Mouse (Mus musculus) forebrain, embryonic 16.5 days (tissue): ENCODE data around the gene Fndc5. TPM values are rescaled to one million over a fixed set of nuclear protein-coding genes. Genes with fewer than 3 reads are reported as not detected.

ENCODE experiments used
- ATAC-seq: fragments of 200-750 bp; cut with Nextera tagmentation; 2 replicates; pipeline ENCODE4 v1.8.0; 2017; ENCODE audit warnings: mild to moderate bottlenecking, moderate library complexity
- H3K27ac ChIP-seq: fragments of 300-500 bp; sonication (generic); 2 replicates; pipeline ENCODE4 v1.5.1; 2014; ENCODE audit warnings: low read length, control low read depth
- H3K27me3 ChIP-seq: fragments of 300-500 bp; sonication (generic); replicated peaks from 2 replicates; pipeline ENCODE4 v1.6.1; 2014; ENCODE audit warnings: low read length; ENCODE audit not compliant: control insufficient read depth, insufficient read depth
- H3K36me3 ChIP-seq: fragments of 300-500 bp; sonication (generic); 2 replicates; pipeline ENCODE4 v1.6.1; 2014; ENCODE audit not compliant: control insufficient read depth, insufficient read depth
- H3K4me1 ChIP-seq: fragments of 300-500 bp; sonication (generic); replicated peaks from 2 replicates; pipeline ENCODE4 v1.6.1; 2014; ENCODE audit warnings: low read length; ENCODE audit not compliant: control insufficient read depth, insufficient read depth
- H3K4me2 ChIP-seq: fragments of 300-500 bp; sonication (generic); 2 replicates; pipeline ENCODE4 v1.6.1; 2014; ENCODE audit warnings: mild to moderate bottlenecking, low read length, control low read depth
- H3K4me3 ChIP-seq: fragments of 300-500 bp; sonication (generic); replicated peaks from 2 replicates; pipeline ENCODE4 v1.5.1; 2014; ENCODE audit warnings: mild to moderate bottlenecking, low read length, control low read depth
- H3K9ac ChIP-seq: fragments of 300-500 bp; sonication (generic); replicated peaks from 2 replicates; pipeline ENCODE4 v1.6.1; 2014; ENCODE audit warnings: low read depth, low read length, control low read depth
- H3K9me3 ChIP-seq: fragments of 300-500 bp; sonication (generic); 2 replicates; pipeline ENCODE4 v1.6.1; 2016; ENCODE audit warnings: low read length; ENCODE audit not compliant: control insufficient read depth
- whole genome bisulfite sequencing: fragments of 180-500 bp; shearing (Covaris S2); extraction: QIAGEN DNeasy Blood & Tissue Kit; methylation state at CpG from one replicate; pipeline ENCODE4 v1.1.7; 2014; 5-methylcytosine and 5-hydroxymethylcytosine counted together
- polyA plus RNA-seq: library from polyadenylated mRNA; unstranded; fragments of >200 nt; fragmentation: Nextera tagmentation; extraction: Ambion mirVana; gene quantifications from 2 replicates; pipeline ENCODE4 v1.2.1, GENCODE M21; 2015

The Fndc5 gene
- polyA plus RNA-seq, 1 experiment from 2014 or later = 2.8 TPM

- ATAC-seq = 0 out of 2 replicates have a peak, but pooled peaks have one; percentile 47
- Histone ChIP-seq H3K4me1 (peaks cover 23% of the 10 kb centered on the region), H3K4me3 (peak overlapping the region; percentile 9; the same call in 1 of the 2 replicates), H3K4me2 (peak overlapping the region; percentile 30), H3K9me3 (no peaks in the 10 kb centered on the region), H3K36me3 (no peaks in the 10 kb centered on the region), H3K27ac (no peak overlapping the region), H3K9ac (0 out of 2 replicates have a peak overlapping the region, but pooled peaks have one; percentile 20), H3K27me3 (no peaks in the 10 kb centered on the region; the same call in 1 of the 2 replicates)
- 10% methylated on average over 16 of the region's 17 CpGs for WGBS
Measured at GRCm38 (mm10) chr4:129130755-129131303, 6.0 kb upstream of the Fndc5 start.

- Histone ChIP-seq H3K27me3 (no peaks in the 10 kb centered on the region; the same call in 1 of the 2 replicates), H3K4me2 (no peak overlapping the region), H3K27ac (no peak overlapping the region), H3K4me1 (peaks cover 17% of the 10 kb centered on the region), H3K9ac (no peak overlapping the region), H3K9me3 (no peaks in the 10 kb centered on the region), H3K36me3 (no peaks in the 10 kb centered on the region), H3K4me3 (no peak overlapping the region)
- WGBS = 12% methylated on average over 15 of the region's 15 CpGs
- ATAC-seq = peak; percentile 37; the same call in 1 of the 2 replicates
Measured at GRCm38 (mm10) chr4:129134799-129135585, 1.8 kb upstream of the Fndc5 start.

GRCm38 (mm10) chr4:129135637-129136036 is 1.2 kb upstream of the Fndc5 start:
- H3K4me1 ChIP-seq = peaks cover 12% of the 10 kb centered on the region
- no peak overlapping the region for H3K4me3 ChIP-seq
- no peak overlapping the region for H3K4me2 ChIP-seq
- WGBS = 47% methylated on average over 2 of the region's 2 CpGs
- H3K9ac ChIP-seq = no peak overlapping the region
- ATAC-seq = no peak
- no peak overlapping the region for H3K27ac ChIP-seq
- no peaks in the 10 kb centered on the region for H3K9me3 ChIP-seq
- no peaks in the 10 kb centered on the region; the same call in 1 of the 2 replicates for H3K27me3 ChIP-seq
- H3K36me3 ChIP-seq = no peaks in the 10 kb centered on the region

- H3K9ac ChIP-seq = peak overlapping the region; percentile 69; the same call in 1 of the 2 replicates
- ATAC-seq = peak; percentile 29; the same call in 1 of the 2 replicates
- H3K4me3 ChIP-seq = peak overlapping the region; percentile 53
- peak overlapping the region; percentile 78 for H3K4me2 ChIP-seq
- H3K4me1 ChIP-seq = peaks cover 8% of the 10 kb centered on the region
- H3K36me3 ChIP-seq = no peaks in the 10 kb centered on the region
- 32% methylated on average over 9 of the region's 9 CpGs for WGBS
- H3K27me3 ChIP-seq = no peaks in the 10 kb centered on the region; the same call in 1 of the 2 replicates
- no peak overlapping the region for H3K27ac ChIP-seq
- H3K9me3 ChIP-seq = no peaks in the 10 kb centered on the region
Measured at GRCm38 (mm10) chr4:129136189-129136578, 615 bp upstream of the Fndc5 start.

GRCm38 (mm10) chr4:129137392-129138321 is 858 bp downstream of the Fndc5 start:
- Histone ChIP-seq H3K4me3 (peak overlapping the region; percentile 53), H3K9me3 (no peaks in the 10 kb centered on the region), H3K36me3 (no peaks in the 10 kb centered on the region), H3K9ac (peak overlapping the region; percentile 69), H3K4me2 (peak overlapping the region; percentile 78), H3K4me1 (peaks cover 16% of the 10 kb centered on the region), H3K27ac (no peak overlapping the region), H3K27me3 (no peaks in the 10 kb centered on the region; the same call in 1 of the 2 replicates)
- no peak for ATAC-seq
- WGBS = 48% methylated on average over 14 of the region's 14 CpGs

- H3K4me2 ChIP-seq = no peak overlapping the region
- H3K9ac ChIP-seq = no peak overlapping the region
- no peaks in the 10 kb centered on the region for H3K36me3 ChIP-seq
- no peak overlapping the region for H3K4me3 ChIP-seq
- no peak for ATAC-seq
- no peaks in the 10 kb centered on the region for H3K9me3 ChIP-seq
- 89% methylated on average over 5 of the region's 5 CpGs for WGBS
- no peak overlapping the region for H3K27ac ChIP-seq
- peaks cover 22% of the 10 kb centered on the region for H3K4me1 ChIP-seq
- no peaks in the 10 kb centered on the region; the same call in 1 of the 2 replicates for H3K27me3 ChIP-seq
Measured at GRCm38 (mm10) chr4:129139642-129140041, 2.8 kb downstream of the Fndc5 start.

- H3K4me2 ChIP-seq = no peak overlapping the region
- no peak overlapping the region for H3K9ac ChIP-seq
- H3K9me3 ChIP-seq = no peaks in the 10 kb centered on the region
- 86% methylated on average over 4 of the region's 4 CpGs for WGBS
- no peak overlapping the region for H3K27ac ChIP-seq
- no peaks in the 10 kb centered on the region; the same call in 1 of the 2 replicates for H3K27me3 ChIP-seq
- ATAC-seq = no peak
- H3K4me1 ChIP-seq = peaks cover 32% of the 10 kb centered on the region
- H3K36me3 ChIP-seq = no peaks in the 10 kb centered on the region
- H3K4me3 ChIP-seq = no peak overlapping the region
Measured at GRCm38 (mm10) chr4:129140808-129141207, 4.0 kb downstream of the Fndc5 start.

GRCm38 (mm10) chr4:129141560-129142438 is 5.0 kb downstream of the Fndc5 start:
- 68% methylated on average over 17 of the region's 17 CpGs for WGBS
- no peak overlapping the region for H3K27ac ChIP-seq

More at GRCm38 (mm10) chr4:129141560-129142438, 5.0 kb downstream of the Fndc5 start:
- H3K36me3 ChIP-seq = no peaks in the 10 kb centered on the region
- no peak overlapping the region for H3K4me3 ChIP-seq
- H3K27me3 ChIP-seq = no peaks in the 10 kb centered on the region
- H3K9ac ChIP-seq = no peak overlapping the region
- no peak overlapping the region for H3K4me2 ChIP-seq
- no peaks in the 10 kb centered on the region for H3K9me3 ChIP-seq
- H3K4me1 ChIP-seq = peaks cover 28% of the 10 kb centered on the region
- no peak for ATAC-seq
